Comparison of ENCODE assay signal across 22 mouse cellular contexts in the genomic region with DNA sequence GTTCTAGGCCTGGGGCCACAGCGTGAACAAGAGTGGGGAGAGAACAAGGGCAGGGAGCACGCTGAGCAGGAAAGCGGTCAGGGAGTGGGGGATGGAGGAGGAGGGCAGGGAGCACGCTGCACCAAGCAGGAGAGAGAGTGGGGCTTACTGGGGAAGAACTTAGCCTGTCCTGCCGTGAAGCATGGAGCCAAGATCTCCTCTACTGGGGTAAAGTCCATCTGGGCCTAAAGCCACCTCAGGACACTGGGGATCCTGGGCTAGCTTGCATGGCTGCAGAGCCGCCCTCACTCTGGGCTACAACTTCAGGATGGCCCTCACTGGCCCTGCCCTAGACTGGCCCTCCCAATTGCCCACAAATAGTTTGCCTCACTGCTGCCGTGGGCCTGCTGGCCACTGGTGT.
DNase-seq lines count a peak whose midpoint lies in the region; ATAC-seq lines count a peak whose summit lies in the region.
"Had no signal": no experiment of that assay in that cellular context is flagged by ENCODE, and none has a peak within 500 bp of the region (broad histone marks: within the 10 kb centered on the region; RNA-seq: fewer than 3 reads in every experiment).

No protein-coding gene starts in this region.

- H3K27me3 ChIP-seq in heart, embryonic 10.5 days (ENCODE audit: insufficient read depth, poor library complexity, severe bottlenecking) = 0 out of 2 replicates have a peak, but pooled peaks cover 3% of the 10 kb centered on the region
- H3K27me3 ChIP-seq in heart, embryonic 12.5 days (replicated peaks) = no peaks in the 10 kb centered on the region
- no peaks in the 10 kb centered on the region for H3K27me3 ChIP-seq in kidney, embryonic 14.5 days (ENCODE audit: control insufficient read depth, insufficient read depth, low read length)
- peaks cover 86% of the 10 kb centered on the region for H3K27me3 ChIP-seq in midbrain, embryonic 10.5 days (ENCODE audit: low read depth, poor library complexity, severe bottlenecking)
- H3K27me3 ChIP-seq in midbrain, embryonic 14.5 days (ENCODE audit: control insufficient read depth, insufficient read depth, low read length) = no peaks in the 10 kb centered on the region
- H3K27me3 ChIP-seq: embryonic facial prominence, embryonic 12.5 days; forebrain, embryonic 15.5 days; hindbrain, embryonic 13.5 days had no signal

- H3K4me3 ChIP-seq in heart, embryonic 10.5 days = no peak overlapping the region
- no peak overlapping the region for H3K4me3 ChIP-seq in heart, embryonic 12.5 days
- no peak overlapping the region for H3K4me3 ChIP-seq in kidney, embryonic 14.5 days (ENCODE audit: low read length)
- no peak overlapping the region for H3K4me3 ChIP-seq in midbrain, embryonic 10.5 days
- no peak overlapping the region for H3K4me3 ChIP-seq in midbrain, embryonic 14.5 days (replicated peaks; ENCODE audit: low read depth, low read length)
- H3K4me3 ChIP-seq: embryonic facial prominence, embryonic 12.5 days; forebrain, embryonic 15.5 days; hindbrain, embryonic 13.5 days had no signal

- no peak overlapping the region for H3K9ac ChIP-seq in heart, embryonic 12.5 days
- H3K9ac ChIP-seq in kidney, embryonic 14.5 days (ENCODE audit: low read depth, low read length) = no peak overlapping the region
- H3K9ac ChIP-seq in midbrain, embryonic 14.5 days (replicated peaks; ENCODE audit: low read length) = no peak overlapping the region
- H3K9ac ChIP-seq: embryonic facial prominence, embryonic 12.5 days; forebrain, embryonic 15.5 days; hindbrain, embryonic 13.5 days had no signal

- no peak for DNase-seq in heart, embryonic 10.5 days (ENCODE audit: low spot score)
- peak; percentile 29 for DNase-seq in kidney, adult 18-20 months
- DNase-seq in midbrain, embryonic 10.5 days (ENCODE audit: low spot score) = no peak
- DNase-seq in midbrain, embryonic 14.5 days = no peak
- no peak for DNase-seq in gastrocnemius, postnatal 4 days (ENCODE audit: low spot score in 2 of 2)
- DNase-seq in left cerebral cortex, postnatal 10 days (ENCODE audit: extremely low spot score in 1 of 2, low spot score in 2 of 2) = no peak
- DNase-seq: adrenal gland, postnatal 10 days; B cell, adult 2 months; cerebellum, adult 11-12 months; cerebellum, adult 9-10 months; cerebellum, postnatal 25 days; gastrocnemius, postnatal 36 days; heart, adult 18-20 months; heart, postnatal 36 days had no signal

- H3K4me1 ChIP-seq in heart, embryonic 10.5 days = peaks cover 87% of the 10 kb centered on the region
- H3K4me1 ChIP-seq in heart, embryonic 12.5 days (replicated peaks) = peaks cover 52% of the 10 kb centered on the region
- H3K4me1 ChIP-seq in kidney, embryonic 14.5 days (ENCODE audit: control insufficient read depth, insufficient read depth, low read length) = peaks cover 29% of the 10 kb centered on the region
- peaks cover 76% of the 10 kb centered on the region for H3K4me1 ChIP-seq in midbrain, embryonic 10.5 days
- peaks cover 58% of the 10 kb centered on the region for H3K4me1 ChIP-seq in midbrain, embryonic 14.5 days (ENCODE audit: control insufficient read depth, insufficient read depth, low read length)

- WGBS in heart, embryonic 10.5 days = 85% methylated on average over 7 of the region's 7 CpGs
- 75% methylated on average over 7 of the region's 7 CpGs for WGBS in heart, embryonic 12.5 days
- WGBS in kidney, embryonic 14.5 days = 78% methylated on average over 7 of the region's 7 CpGs
- 78% methylated on average over 7 of the region's 7 CpGs for WGBS in midbrain, embryonic 10.5 days
- 83% methylated on average over 7 of the region's 7 CpGs for WGBS in midbrain, embryonic 14.5 days

- no peaks in the 10 kb centered on the region for H3K9me3 ChIP-seq in heart, embryonic 10.5 days
- no peaks in the 10 kb centered on the region for H3K9me3 ChIP-seq in heart, embryonic 12.5 days (replicated peaks)
- no peaks in the 10 kb centered on the region for H3K9me3 ChIP-seq in kidney, embryonic 14.5 days (ENCODE audit: control insufficient read depth, low read length)
- no peaks in the 10 kb centered on the region for H3K9me3 ChIP-seq in midbrain, embryonic 10.5 days (replicated peaks)
- H3K9me3 ChIP-seq in midbrain, embryonic 14.5 days (ENCODE audit: control insufficient read depth, low read length) = no peaks in the 10 kb centered on the region
- H3K9me3 ChIP-seq: embryonic facial prominence, embryonic 12.5 days; forebrain, embryonic 15.5 days; G1E; hindbrain, embryonic 13.5 days had no signal

- no peak overlapping the region for H3K4me2 ChIP-seq in heart, embryonic 12.5 days
- no peak overlapping the region for H3K4me2 ChIP-seq in kidney, embryonic 14.5 days (replicated peaks; ENCODE audit: low read depth, low read length)
- no peak overlapping the region for H3K4me2 ChIP-seq in midbrain, embryonic 14.5 days (ENCODE audit: low read length)
- H3K4me2 ChIP-seq: embryonic facial prominence, embryonic 12.5 days; forebrain, embryonic 15.5 days; heart, embryonic 11.5 days; hindbrain, embryonic 13.5 days had no signal

- no peak for ATAC-seq in heart, embryonic 12.5 days (ENCODE audit: insufficient number of reproducible peaks, low FRiP score)
- no peak for ATAC-seq in kidney, embryonic 14.5 days (ENCODE audit: low FRiP score, low TSS enrichment)
- ATAC-seq in midbrain, embryonic 14.5 days (ENCODE audit: low FRiP score, low TSS enrichment) = no peak
- ATAC-seq: CD4-positive, CD25-positive, alpha-beta regulatory T cell, adult 4 months; forebrain, embryonic 15.5 days had no signal

- H3K36me3 ChIP-seq in heart, embryonic 10.5 days = no peaks in the 10 kb centered on the region
- no peaks in the 10 kb centered on the region for H3K36me3 ChIP-seq in heart, embryonic 12.5 days
- no peaks in the 10 kb centered on the region for H3K36me3 ChIP-seq in kidney, embryonic 14.5 days (ENCODE audit: control insufficient read depth, insufficient read depth, low read length)
- H3K36me3 ChIP-seq in midbrain, embryonic 10.5 days = no peaks in the 10 kb centered on the region
- H3K36me3 ChIP-seq in midbrain, embryonic 14.5 days (ENCODE audit: control insufficient read depth, insufficient read depth, low read length) = no peaks in the 10 kb centered on the region
- H3K36me3 ChIP-seq: embryonic facial prominence, embryonic 12.5 days; forebrain, embryonic 15.5 days; hindbrain, embryonic 13.5 days had no signal

- H3K27ac ChIP-seq in heart, embryonic 10.5 days = 0 out of 2 replicates have a peak overlapping the region, but pooled peaks have one; percentile 47
- no peak overlapping the region for H3K27ac ChIP-seq in heart, embryonic 12.5 days (ENCODE audit: poor library complexity, severe bottlenecking)
- no peak overlapping the region for H3K27ac ChIP-seq in kidney, embryonic 14.5 days (ENCODE audit: low read depth, low read length)
- H3K27ac ChIP-seq in midbrain, embryonic 10.5 days (replicated peaks) = peak overlapping the region; percentile 14; the same call in 1 of the 2 replicates
- H3K27ac ChIP-seq in midbrain, embryonic 14.5 days (replicated peaks; ENCODE audit: low read depth, low read length) = no peak overlapping the region
- H3K27ac ChIP-seq: embryonic facial prominence, embryonic 12.5 days; forebrain, embryonic 15.5 days; hindbrain, embryonic 13.5 days had no signal

- intact Hi-C loops in left cerebral cortex, postnatal 10 days (cut with DNase I) = no loop called here

Comparison
In these comparisons a context has a peak if more than half of its experiments do, and no peak if none do; other contexts are left out.
1. H3K27ac ChIP-seq: peak in heart, embryonic 10.5 days (single experiment) and midbrain, embryonic 10.5 days (single experiment); none in heart, embryonic 12.5 days (single experiment), kidney, embryonic 14.5 days (single experiment) and midbrain, embryonic 14.5 days (single experiment).